Mouse (Mus musculus) heart, adult 2 months (tissue): ENCODE results near the gene C77080. TPM values are rescaled to one million over a fixed set of nuclear protein-coding genes. Genes with fewer than 3 reads are reported as not detected.

Experiments
- DNase-seq, 2 experiments: peaks; one replicate each; pipeline ENCODE4 v3.0.0; 2021
- H3K27ac ChIP-seq: fragments of 200-600 bp; 2 replicates; pipeline ENCODE4 v1.8.1; 2022
- H3K27me3 ChIP-seq: fragments of 200-500 bp; 2 replicates; pipeline ENCODE4 v1.6.1; 2012; ENCODE audit warnings: mild to moderate bottlenecking, low read length, inconsistent platforms, mixed read lengths; ENCODE audit not compliant: control insufficient read depth, insufficient read depth
- H3K36me3 ChIP-seq: fragments of 200-500 bp; 2 replicates; pipeline ENCODE4 v1.6.1; 2012; ENCODE audit warnings: low read length, inconsistent platforms; ENCODE audit not compliant: control insufficient read depth, insufficient read depth
- H3K4me1 ChIP-seq: fragments of 200-500 bp; 2 replicates; pipeline ENCODE4 v1.6.1; 2011; ENCODE audit warnings: low read length; ENCODE audit not compliant: control insufficient read depth, insufficient read depth
- H3K4me3 ChIP-seq: fragments of 200-600 bp; 2 replicates; pipeline ENCODE4 v1.8.1; 2022
- H3K79me2 ChIP-seq: fragments of 200-500 bp; replicated peaks from 2 replicates; pipeline ENCODE4 v1.6.1; 2012; ENCODE audit warnings: mild to moderate bottlenecking, inconsistent platforms, low read length, moderate library complexity, mixed read lengths; ENCODE audit not compliant: control insufficient read depth, insufficient read depth
- H3K9ac ChIP-seq: fragments of 200-500 bp; 2 replicates; pipeline ENCODE4 v1.6.1; 2012; ENCODE audit warnings: low read depth, mild to moderate bottlenecking, control low read depth, inconsistent platforms, low read length, mixed read lengths
- CTCF ChIP-seq: fragments of 200-600 bp; IDR thresholded peaks from 2 replicates; pipeline ENCODE4 v1.8.1; 2022; ENCODE audit warnings: antibody characterized with exemption, mild to moderate bottlenecking, moderate library complexity
- EP300 ChIP-seq: fragments of 200-500 bp; IDR thresholded peaks from 2 replicates; pipeline ENCODE4 v1.6.1; 2011; ENCODE audit warnings: low read depth, low read length, control low read depth; ENCODE audit not compliant: insufficient read depth
- POLR2A ChIP-seq: fragments of 200-500 bp; IDR thresholded peaks from 2 replicates; pipeline ENCODE4 v1.6.1; 2011; ENCODE audit warnings: mild to moderate bottlenecking, low read depth, low read length, control low read depth; ENCODE audit not compliant: insufficient read depth
- WGBS: fragments of 180-500 bp; shearing (Covaris S2); methylation state at CpG from one replicate; pipeline ENCODE4 v1.1.7; 2018; 5-methylcytosine and 5-hydroxymethylcytosine counted together
- intact Hi-C: fragments of 180-260 bp; cut with DNase I; formaldehyde crosslinking; loops from one replicate; pipeline ENCODE4 v1.15.1; 2025
- polyA plus RNA-seq: library from polyadenylated mRNA; depleted of rRNA; stranded (reverse); fragments of >200 nt; gene quantifications from 2 replicates; pipeline ENCODE4 v1.2.3, GENCODE M21; 2012
- total RNA-seq, 2 experiments: library from RNA; stranded (reverse); gene quantifications; 2 replicates each; pipeline ENCODE4 v1.2.3; 2021

The C77080 gene
- total and polyA plus RNA-seq, 3 experiments, result 3.2 to 4.4 (median 3.7) TPM

DNA sequence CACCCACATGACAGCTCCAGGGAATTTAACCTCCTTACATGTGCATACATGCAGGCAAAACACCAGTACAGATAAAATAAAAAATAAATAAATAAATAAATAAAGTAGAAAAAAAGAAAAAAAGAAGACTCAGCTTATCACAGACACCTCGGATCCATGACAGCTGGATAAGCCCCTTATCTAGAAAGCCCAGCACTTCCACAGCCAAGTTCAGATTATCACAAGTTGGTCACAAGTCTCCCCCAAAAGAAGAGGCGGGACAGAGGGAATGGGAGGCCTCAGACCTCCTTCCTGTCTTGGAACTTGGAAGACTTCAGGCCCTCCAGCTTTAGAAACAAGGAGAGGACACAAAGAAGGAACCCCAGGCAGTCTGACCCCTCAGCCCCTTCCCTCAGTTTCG lies 26.1 kb downstream of the C77080 start:
- TF ChIP-seq EP300 (no peak), CTCF (no peak), POLR2A (no peak)
- H3K36me3 ChIP-seq, result no peaks in the 10 kb centered on the region
- no peaks in the 10 kb centered on the region for H3K27me3 ChIP-seq
- WGBS, result 65% methylated on average over 3 of the region's 3 CpGs
- no peaks in the 10 kb centered on the region for H3K79me2 ChIP-seq
- no peak overlapping the region for H3K27ac ChIP-seq
- no peak overlapping the region for H3K4me3 ChIP-seq
- no peak for DNase-seq
- H3K4me1 ChIP-seq, result peaks cover 5% of the 10 kb centered on the region
- intact Hi-C loops, result no loop called here
- no peak overlapping the region for H3K9ac ChIP-seq

DNA sequence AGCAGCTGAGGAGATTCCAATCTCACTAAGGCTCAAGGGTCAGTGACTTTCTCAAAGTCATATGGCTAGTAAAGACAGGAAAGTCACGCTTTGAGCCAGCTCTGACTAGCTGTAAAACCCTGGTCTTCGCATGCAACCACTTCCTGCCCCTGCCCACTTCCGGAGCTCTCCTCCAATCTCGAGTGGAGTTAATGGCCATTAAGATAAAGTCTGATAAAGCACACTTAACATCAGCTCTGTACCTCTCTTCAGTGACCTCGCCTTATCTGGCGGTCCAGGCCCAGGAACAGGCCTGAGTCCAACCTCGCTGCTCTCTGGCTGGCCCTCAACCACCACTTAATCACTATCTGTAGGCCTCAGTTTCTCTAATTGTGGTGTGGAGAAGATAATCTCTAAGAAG lies 26.7 kb downstream of the C77080 start:
- no peak overlapping the region for H3K27ac ChIP-seq

GRCm38 (mm10) chr4:129232561-129233360 lies 28.4 kb downstream of the C77080 start:
- intact Hi-C loops, result no loop called here
- Histone ChIP-seq H3K4me3 (no peak overlapping the region), H3K4me1 (peaks cover 5% of the 10 kb centered on the region), H3K36me3 (no peaks in the 10 kb centered on the region), H3K9ac (no peak overlapping the region), H3K27ac (no peak overlapping the region), H3K79me2 (no peaks in the 10 kb centered on the region), H3K27me3 (no peaks in the 10 kb centered on the region)
- WGBS, result 95% methylated on average over 9 of the region's 9 CpGs
- TF ChIP-seq CTCF, result no peak
- TF ChIP-seq POLR2A, result no peak
- no peak for TF ChIP-seq EP300
- no peak for DNase-seq

More for the DNA sequence above, 26.7 kb downstream of the C77080 start:
- WGBS, result 23% methylated on average over 7 of the region's 7 CpGs
- intact Hi-C loops, result no loop called here
- Histone ChIP-seq H3K27me3 (no peaks in the 10 kb centered on the region), H3K4me3 (no peak overlapping the region), H3K9ac (no peak overlapping the region), H3K36me3 (no peaks in the 10 kb centered on the region), H3K79me2 (no peaks in the 10 kb centered on the region), H3K4me1 (peaks cover 5% of the 10 kb centered on the region)
- DNase-seq, result no peak
- no peak for TF ChIP-seq CTCF
- TF ChIP-seq POLR2A, result no peak
- no peak for TF ChIP-seq EP300

DNA sequence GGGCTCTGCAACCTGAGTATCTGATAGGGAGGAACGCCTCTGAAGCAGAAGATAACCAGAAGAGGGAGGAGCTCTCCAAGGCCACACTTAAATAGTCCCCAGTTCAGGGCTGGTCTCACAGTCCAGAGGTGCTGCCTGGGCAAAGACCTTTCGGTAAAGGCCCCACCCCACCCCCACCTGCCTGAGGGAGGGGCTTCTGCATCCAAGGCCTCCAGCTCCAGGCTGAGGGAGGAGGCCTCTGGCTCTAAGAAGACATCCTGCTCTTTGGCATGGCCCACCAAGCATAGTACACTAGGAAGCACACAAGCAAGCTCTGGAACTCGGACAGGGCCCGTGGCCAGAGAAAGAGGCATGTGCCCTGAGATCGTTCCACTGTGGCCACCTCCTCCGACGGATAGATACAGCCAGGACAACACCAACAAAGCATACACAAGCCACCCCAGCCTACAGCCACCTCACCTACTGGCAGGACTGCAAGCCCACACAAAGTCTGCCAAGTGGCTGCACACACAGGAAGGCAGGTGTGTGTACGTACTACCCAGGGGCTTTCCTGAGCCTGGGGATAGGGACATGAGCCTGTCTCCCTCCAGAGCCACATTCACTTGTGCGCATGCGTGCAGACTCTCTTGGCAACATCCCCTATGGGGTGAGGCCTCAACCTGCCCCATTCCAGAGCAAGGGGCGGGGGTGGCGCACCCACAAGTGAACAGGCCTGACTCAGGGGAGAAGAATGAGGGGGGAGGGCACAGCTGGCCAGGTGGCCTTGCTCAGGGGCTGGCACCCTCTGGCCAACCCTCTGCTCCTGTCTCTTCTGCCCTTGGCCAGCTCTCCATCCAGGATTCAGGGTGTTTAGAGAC lies 29.4 kb downstream of the C77080 start:
- WGBS, result 77% methylated on average over 12 of the region's 12 CpGs
- H3K27me3 ChIP-seq, result no peaks in the 10 kb centered on the region
- no peak overlapping the region for H3K27ac ChIP-seq
- no peaks in the 10 kb centered on the region for H3K36me3 ChIP-seq
- DNase-seq, result peak in 1 of 2 experiments; percentile 35
- intact Hi-C loops, result no loop called here
- peaks cover 5% of the 10 kb centered on the region for H3K4me1 ChIP-seq
- H3K79me2 ChIP-seq, result no peaks in the 10 kb centered on the region
- TF ChIP-seq POLR2A, result no peak
- H3K4me3 ChIP-seq, result no peak overlapping the region
- H3K9ac ChIP-seq, result no peak overlapping the region

DNA sequence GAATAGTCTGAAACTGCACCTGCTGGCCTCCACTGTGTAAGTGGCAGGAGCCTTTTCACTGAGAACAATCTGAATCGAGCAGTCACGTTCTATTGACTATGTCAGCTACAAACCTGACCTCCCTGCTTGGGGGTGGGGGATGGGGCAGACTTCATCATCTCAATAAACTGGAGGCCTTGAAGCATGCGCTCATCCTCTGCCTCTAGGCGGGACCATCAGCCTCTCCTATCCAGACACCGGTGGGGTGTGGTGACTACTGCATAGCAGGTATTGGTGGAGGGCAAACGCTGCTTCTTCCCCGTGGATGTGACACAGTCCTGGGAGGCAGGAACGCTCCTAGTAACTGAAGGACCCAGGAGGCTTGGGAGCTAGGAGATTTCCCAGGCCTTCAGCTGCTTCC lies 30.3 kb downstream of the C77080 start:
- no peak overlapping the region for H3K9ac ChIP-seq
- H3K27me3 ChIP-seq, result no peaks in the 10 kb centered on the region
- H3K79me2 ChIP-seq, result no peaks in the 10 kb centered on the region
- H3K36me3 ChIP-seq, result no peaks in the 10 kb centered on the region
- TF ChIP-seq POLR2A, result no peak
- TF ChIP-seq EP300, result no peak
- TF ChIP-seq CTCF, result no peak
- no peak for DNase-seq
- 76% methylated on average over 8 of the region's 8 CpGs for WGBS
- H3K4me1 ChIP-seq, result peaks cover 5% of the 10 kb centered on the region
- no peak overlapping the region for H3K4me3 ChIP-seq
- intact Hi-C loops, result no loop called here
- no peak overlapping the region for H3K27ac ChIP-seq

DNA sequence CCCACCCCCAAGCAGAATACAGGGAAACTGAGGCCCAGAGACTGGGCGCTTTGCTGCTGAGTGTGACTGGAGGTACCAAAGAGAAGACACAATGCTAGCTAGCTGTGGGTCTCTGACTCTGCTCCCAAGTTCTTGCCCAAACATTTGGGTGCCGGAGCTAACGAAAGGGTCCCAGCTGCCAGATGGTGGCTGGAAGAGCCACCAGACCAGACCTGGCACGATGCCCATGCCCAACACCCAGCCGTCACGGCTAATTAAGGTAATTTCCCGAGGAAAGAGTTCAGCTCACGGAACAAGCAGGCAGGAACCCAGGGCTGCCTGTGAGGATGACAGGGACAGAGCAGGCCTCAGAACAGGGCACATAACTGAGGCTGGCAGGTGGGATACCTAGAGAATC lies 33.2 kb downstream of the C77080 start:
- Histone ChIP-seq H3K9ac (no peak overlapping the region), H3K36me3 (no peaks in the 10 kb centered on the region), H3K79me2 (no peaks in the 10 kb centered on the region), H3K27me3 (peaks cover 6% of the 10 kb centered on the region), H3K4me1 (no peaks in the 10 kb centered on the region), H3K4me3 (no peak overlapping the region), H3K27ac (no peak overlapping the region)
- DNase-seq, result no peak
- intact Hi-C loops, result no loop called here
- 41% methylated on average over 8 of the region's 8 CpGs for WGBS
- TF ChIP-seq EP300 (no peak), POLR2A (no peak), CTCF (no peak)
